Mouse (Mus musculus): ENCODE data around the gene Zic3.

The Zic3 gene

DNA sequence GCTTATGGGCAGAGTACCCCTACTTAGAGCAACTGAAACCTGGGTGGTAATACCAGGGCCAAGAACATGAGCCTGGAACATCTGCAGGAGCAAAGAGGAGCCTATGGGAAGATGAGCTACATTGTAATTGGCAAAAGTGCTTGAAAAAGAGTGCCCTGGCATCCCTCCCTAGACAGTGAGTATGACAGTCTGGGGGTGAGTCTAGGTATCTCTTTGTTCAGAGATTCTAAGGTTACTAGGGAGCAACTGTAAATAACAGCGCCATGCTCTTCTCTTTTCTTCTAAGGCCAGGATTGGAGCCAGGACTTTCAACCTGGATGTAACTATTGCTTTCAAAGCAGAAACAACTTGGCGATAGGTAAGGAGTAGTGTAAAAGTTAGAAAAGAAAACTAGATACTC, at the start of gene Zic3:
Gene Zic3 (plus strand): TSS at position 301 of the 400 bp plus-strand sequence.
- in situ Hi-C loops (cut with MboI, MseI), result no loop called here

DNA sequence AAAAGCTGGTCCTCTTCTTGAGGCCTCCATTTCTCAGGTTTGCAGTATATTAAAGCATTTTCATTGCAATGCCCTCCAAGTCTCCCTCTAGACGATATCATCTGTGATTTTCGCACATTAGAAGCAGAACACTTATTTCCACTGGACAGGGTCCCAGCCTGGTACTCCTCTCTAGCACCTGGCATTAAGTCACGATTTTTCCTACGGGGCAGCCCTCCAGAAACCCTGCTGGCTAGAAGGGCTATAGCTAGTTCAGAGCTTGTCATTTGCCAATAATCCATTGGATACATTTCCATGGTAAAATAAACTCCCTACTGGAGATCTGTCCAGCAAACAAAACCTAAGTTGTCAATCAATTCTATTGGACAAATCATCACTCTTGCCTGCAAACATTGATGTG, 40.1 kb upstream of the Zic3 start:
- in situ Hi-C loops (cut with MboI, MseI), result no loop called here

DNA sequence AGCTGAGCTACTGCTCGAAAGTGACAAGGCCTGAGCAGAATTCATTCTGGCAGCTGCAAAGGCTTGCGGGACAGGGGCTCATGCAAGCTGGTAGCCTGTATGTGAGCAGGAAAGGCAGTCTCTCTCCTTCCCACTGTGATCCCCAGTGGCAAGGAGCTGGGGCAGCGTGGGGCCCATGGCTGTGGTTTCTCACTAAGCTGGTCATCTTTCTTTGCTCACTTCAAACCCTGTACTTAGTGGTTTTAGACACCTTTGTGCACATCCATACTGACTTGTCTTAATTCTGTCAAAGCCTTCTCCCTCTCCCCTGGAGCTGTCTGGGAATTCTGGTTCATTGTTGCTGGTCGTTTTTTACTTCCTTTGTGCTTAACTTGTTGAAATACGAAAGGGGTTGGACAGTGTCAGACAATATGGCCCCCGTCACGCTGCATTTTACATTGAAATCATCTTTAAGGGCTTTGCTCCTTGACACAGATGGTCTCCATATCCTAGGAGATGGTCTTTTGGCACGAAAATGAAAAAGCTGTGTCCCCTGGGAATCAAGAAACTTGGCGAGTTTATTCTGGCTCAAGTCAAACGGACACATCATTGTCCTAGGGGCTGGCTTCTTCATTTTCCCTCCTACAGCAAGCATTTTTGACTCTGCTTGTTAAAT, 34.9 kb upstream of the Zic3 start:
- in situ Hi-C loops (cut with MboI, MseI), result no loop called here

DNA sequence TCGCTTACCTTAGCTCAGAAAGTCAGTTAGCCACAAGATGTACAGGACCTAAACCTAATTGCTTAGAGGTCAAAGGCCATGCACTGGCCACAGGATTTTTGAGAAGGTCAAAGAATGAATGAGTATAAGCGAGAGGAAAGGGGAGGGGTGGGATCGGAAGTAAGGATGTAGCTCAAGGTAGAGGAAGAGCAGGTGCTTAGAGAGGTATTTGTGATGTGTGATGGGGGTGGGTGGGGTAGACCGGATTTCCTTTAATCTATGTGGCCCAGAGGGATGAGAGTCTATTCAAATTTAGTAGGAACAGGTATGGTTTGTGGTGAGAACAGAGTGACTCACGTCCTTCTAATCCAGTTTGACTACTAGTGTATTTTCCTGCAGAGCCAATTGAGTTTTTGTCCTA, 9.1 kb upstream of the Zic3 start:
- in situ Hi-C loops (cut with MboI, MseI), result no loop called here

DNA sequence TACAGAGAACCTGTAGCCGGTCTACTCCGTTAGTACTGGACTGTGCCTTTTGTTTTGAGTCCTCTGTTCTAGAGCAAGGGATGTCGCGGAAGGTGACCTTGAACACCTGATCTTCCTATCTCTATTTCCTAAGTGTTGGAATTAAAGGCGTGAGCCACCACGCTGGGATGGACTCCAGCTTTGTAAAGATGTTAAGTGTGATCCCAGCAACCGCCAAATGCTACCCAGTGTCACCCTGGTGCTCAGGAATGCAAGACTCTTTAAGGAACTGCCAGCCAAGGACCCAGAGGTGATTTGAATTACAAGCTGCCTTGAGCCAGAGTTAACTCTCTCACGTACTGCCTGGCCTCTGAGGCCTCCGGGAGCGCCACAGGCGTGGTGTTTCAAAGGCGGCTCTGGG, 8.4 kb upstream of the Zic3 start:
- in situ Hi-C loops (cut with MboI, MseI), result no loop called here

DNA sequence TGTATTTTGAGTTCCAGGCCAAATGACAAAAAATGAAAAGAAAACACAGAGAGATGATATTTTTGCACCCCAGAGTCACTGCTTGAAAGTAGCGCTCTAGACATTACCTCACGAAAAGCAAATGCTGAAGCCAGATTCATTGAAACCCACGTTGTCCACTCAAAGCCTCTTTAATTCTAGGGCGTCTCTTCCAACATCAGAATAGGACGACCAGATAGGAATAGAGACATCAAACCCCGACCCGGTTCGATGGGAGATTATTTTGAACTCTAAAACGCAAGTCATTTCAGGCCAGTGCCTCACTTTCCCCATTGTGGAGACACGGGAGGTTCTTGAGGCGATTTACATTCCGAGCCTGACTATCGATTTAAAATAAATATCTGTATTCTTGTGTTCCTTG, 7.7 kb upstream of the Zic3 start:
- in situ Hi-C loops (cut with MboI, MseI), result no loop called here

DNA sequence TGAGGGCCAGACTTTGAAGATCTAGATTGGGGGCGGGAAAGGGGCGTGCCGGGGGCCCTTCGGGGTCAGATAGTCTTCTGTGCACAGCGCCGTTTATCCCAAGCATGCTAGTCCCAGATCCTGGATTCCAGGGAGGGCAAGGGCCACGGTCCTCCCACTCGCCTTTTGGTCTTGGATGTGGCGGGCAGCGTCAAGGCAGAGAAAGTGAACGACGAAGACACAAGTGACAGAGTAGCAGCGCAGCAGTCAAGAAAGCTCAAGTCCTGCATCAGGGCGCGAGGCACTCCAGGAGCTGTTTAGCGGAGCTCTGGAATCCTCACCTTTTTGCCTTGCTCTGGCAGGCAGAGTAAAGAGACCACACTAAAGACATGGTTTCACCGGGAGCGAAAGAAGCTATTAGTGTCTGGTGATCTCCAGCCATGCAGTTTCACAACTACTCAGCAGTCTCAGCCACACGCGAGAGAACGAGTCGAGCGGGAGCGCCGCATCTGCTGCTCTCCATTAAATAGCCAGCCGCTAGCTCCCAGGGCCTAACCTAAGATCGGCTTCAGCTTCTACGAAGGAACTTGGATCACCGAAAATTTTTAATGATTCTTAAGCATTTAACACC, 7.1 kb upstream of the Zic3 start:
- in situ Hi-C loops (cut with MboI, MseI), result no loop called here

DNA sequence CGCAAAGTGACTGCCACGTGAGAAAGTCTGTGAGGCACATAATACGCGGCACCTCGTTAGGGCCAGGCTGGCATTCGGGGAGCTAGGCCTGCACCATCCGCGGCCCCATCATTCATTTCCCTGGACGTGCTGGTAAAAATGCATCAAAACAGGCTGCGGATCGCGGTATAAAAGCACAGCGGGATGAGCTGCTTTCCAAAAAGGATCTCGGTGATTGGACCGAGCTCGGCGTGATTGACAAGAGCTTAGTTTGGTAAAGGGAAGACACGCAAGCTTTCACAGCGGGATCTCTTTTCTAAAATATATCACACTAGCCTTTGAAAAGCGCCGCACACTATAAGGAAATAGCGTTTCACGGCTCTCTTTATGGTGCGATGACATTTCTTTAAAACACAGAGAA, 3.8 kb upstream of the Zic3 start:
- in situ Hi-C loops (cut with MboI, MseI), result no loop called here

DNA sequence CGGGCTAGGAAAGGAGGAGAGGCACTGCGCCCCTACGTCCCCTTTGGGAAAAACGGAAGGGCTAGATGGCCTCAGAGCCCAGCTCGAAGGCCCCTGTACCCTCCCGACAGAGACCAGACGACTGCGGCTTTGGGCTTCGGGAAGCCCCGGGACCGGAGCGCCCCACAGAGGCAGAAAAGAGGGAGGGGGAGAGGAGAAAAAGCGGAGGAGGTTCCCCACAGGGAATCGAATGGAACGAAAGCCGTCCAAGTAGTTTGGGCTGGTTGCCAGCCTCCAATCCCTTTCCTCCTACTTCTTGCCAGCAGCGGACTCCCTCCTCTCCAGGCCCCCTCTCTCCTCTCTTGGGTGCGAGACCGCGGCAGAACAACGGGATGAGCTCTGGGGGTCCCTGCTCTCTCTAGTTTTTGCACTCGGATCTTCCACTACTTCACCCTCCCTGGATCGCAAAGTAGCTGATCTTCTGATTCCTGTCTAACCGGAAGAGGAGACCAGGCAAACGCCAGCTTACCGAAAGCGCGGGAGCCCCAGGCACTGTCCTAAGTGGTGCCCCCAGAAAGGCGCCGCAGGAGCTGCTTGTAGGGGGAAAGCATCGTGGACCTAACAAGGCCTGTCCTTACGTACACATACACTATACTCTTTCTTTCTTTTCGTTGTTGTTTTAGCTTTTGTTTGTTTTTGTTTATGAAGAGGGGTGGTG, 3.1 kb upstream of the Zic3 start:
- in situ Hi-C loops (cut with MboI, MseI), result no loop called here

DNA sequence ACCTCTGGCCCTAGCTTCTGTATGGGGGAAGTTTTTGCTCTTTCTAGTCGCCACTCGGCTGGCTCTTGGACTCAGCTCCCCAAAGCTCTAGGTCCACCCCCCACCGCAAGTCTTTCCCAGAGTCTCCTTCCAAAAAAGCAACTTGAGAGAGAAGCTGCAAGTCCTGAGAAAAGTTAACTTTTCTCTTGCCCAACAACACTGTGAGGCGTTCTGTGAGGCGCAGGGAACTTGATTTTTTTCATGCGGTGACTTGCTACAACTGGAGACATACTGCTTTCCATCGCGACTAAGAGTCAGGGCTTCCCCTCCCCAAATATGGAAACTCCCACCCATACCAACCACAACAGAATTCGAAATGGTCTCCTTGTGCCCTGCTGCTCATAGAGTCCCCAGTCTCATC, 5.1 kb downstream of the Zic3 start:
- in situ Hi-C loops (cut with MboI, MseI), result no loop called here

DNA sequence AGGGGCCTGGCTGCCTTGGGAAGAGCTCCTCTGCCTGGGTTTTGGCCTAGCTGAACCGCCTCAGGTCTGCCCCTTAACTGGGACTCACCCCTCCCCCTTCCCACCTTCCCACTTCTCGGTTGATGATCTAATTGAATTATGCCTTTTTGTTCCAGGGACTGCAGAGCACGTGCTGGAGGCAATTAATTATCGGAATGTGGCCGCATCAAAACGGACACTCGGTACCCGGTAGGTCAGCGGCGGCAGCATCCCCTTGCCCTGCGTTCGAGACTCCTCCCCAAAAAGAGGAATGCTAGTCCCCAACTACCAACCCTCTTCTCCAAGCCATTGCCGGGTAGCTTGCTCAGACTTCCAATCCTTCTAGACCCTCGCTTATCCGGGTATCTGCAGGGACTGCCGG, 5.6 kb downstream of the Zic3 start:
- in situ Hi-C loops (cut with MboI, MseI), result no loop called here

DNA sequence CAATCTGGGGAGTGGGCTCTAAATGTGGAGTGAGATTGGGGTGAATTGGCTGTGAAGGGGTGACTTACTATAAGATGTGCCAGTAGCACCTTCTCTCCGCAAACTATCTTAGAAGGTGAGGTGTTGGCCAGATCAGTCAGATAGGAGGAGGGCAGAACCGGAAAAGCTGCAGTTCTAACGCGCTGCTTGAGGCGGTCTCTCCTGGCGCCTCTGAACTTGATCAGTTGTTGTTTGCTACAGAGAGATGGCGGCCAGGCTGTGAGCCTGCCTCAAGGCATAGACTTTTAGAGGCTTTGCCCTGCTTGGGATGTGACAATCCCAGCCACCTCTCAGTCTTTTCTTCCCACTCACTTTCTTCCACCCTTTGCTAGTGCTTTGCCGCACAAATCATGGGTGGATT, 6.4 kb downstream of the Zic3 start:
- in situ Hi-C loops (cut with MboI, MseI), result no loop called here

DNA sequence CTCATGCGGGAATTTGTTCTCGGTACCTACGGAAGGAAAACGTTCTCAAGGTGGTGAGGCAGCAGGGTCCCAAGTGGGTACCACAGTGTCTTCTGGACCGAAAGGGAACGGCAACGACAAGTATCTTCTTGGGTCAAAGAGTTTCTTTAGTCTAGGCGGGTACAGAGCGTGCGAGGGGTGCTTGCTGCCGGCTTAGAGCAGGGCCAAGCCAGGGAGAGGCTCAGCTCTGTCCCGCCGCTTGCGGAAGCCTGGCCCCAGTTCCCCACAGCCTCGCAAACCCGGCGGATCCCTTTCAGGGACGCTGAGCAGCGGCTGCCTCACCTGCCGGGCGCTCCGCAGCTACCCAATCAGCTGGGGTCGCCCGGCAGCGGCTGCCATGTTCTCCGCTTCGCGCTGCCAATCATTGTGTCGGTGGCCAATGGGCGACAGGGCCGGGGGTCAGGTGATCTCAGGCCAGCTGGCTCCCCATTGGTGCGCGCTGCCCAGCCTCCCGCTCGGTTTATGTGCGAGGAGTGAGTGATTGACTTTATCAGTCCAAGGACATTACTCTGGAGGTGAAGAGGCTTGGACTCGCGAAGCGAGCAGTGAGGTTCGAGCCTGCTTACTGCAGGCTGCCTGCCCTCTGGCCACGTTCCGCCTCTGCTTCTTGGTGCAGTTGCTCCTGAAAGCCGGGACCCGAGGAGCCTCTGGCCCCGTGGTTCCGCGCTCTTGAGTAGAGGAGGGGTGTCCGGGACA, 7.8 kb downstream of the Zic3 start:
- in situ Hi-C loops (cut with MboI, MseI), result no loop called here

DNA sequence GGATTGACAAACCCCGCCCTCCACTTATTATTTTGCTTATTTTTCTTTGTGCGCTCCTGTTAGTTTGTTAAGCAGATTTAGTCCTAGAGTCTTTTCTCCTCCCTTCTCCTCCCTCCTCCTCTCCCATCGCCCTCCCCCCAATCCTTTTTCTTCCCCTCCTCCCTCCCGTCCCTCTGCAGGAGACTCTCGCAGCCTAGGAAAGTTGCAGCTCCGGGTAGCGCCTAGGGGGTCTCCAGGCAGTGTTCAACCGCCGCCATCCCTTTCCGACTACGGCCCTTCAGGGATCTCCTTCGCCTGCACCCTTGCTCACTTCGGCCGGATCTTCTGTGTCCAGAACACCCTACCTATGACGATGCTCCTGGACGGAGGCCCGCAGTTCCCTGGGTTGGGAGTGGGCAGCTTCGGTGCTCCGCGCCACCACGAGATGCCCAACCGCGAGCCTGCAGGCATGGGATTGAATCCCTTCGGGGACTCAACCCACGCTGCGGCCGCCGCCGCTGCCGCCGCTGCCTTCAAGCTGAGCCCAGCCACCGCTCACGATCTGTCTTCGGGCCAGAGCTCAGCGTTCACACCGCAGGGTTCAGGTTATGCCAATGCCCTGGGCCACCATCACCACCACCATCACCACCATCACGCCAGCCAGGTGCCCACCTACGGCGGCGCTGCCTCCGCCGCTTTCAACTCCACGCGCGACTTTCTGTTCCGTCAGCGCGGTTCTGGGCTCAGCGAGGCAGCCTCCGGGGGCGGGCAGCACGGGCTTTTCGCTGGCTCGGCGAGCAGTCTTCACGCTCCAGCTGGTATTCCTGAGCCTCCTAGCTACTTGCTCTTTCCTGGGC, 8.6 kb downstream of the Zic3 start:
- in situ Hi-C loops (cut with MboI, MseI), result no loop called here

DNA sequence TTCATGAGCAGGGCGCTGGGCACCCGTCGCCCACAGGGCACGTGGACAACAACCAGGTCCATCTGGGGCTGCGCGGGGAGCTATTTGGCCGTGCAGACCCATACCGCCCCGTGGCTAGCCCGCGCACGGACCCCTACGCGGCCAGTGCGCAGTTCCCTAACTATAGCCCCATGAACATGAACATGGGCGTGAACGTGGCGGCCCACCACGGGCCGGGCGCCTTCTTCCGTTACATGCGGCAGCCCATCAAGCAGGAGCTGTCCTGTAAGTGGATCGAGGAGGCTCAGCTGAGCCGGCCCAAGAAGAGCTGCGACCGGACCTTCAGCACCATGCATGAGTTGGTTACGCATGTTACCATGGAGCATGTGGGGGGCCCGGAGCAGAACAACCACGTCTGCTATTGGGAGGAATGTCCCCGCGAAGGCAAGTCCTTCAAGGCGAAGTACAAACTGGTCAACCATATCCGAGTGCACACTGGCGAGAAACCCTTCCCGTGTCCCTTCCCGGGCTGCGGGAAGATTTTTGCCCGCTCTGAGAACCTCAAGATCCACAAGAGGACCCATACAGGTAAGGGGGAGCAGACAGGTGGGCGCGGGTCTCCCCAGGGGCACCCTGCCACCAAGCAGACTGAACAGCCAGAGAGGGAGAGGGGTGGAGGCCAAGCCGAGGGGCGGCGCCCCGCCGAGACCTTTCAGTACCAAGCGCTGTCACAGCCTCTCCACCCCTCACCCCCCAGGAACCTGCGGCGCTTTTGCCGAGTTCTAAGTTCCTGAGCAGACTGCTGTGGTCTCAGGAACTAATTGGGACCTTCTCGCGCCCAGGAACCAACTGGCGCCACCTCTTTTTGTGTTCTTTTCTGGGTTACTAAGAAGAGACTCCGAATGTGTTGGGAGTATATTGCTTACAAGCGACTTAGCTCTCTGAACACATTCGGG, 9.4 kb downstream of the Zic3 start:
- in situ Hi-C loops (cut with MboI, MseI), result no loop called here

DNA sequence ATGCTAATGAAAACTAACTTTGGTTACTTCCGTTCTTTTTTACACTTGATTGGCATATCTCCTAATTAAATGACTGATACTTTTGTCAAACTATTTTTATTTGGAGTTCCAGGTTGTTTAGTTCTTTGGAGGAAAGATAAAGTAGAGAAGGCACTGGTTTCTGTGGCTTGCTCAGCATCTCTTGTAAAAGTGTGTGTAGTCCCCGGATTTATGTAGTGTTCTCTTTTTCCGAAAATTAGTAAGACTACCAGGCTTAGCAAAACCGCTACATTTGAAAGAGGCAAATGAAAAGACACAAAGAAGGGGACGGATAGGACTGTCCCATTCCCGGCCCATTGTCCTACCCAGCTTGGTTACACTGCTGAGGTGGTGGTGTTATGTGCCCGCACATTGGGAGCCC, 10.1 kb downstream of the Zic3 start:
- in situ Hi-C loops (cut with MboI, MseI), result no loop called here

DNA sequence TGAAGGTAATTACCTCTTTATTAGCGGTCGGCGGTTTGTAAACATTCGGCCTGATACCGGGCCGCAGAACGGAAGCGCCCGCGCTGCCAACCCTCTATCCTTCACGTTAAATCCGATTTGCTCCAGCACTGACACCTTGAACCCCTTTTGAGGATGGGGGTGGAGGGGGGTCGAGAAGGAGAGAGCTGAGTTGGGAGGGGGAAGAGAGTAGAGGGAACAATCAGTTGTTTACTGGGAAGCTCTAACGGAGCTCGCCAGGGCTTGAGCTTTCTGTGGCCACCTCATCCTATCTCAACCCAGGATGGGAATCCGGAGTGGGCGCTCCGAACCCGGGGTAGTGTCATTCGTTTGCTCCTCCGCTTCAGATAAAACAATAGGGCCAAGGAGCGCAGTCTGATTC, 11.0 kb downstream of the Zic3 start:
- in situ Hi-C loops (cut with MboI, MseI), result no loop called here

DNA sequence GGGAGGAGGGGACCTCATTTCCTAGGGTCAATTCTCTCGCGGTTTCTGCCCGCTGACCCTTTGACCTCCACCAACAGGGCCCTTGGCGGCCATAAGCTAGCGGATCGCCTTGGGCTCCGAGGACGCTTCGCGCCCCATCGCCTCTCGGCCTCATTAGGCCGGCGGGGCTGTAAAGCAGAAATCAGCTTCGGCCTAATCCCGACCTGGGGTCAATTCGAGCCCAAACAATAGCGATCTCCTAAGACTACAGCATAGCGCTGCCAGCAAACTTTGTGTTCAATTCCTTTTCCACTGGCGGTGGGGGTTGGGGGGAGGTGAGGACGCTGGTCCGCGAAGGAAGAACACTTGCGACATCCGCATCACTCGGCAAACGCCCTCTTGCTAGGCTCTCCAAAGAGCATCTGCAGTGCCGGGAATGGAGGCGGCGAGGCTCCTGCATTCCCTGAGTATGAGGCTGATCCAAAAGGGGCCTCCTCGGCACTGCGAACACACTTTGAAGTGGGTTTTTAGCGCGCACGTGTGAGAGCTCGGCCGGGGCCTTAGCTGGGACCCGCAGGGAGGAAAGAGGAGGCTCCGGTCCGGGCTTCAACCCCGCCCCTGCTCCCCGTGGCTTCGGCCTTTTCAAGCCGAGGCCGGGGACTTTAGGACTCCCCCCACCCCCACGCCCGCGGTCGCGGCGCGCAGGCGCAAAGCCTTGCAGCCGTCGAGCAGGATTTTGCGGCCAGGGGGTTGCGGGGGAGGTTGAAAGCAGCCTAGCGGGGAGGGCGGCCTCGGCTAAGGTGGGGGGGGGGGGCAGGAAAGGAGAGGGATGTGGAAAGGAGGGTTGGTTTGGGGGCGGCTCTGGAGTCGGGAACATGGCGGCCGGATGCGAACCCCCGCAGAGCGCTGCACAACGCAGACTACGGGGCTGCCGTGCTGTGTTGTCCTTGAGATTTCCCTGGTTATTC, 15.8 kb downstream of the Zic3 start:
- in situ Hi-C loops (cut with MboI, MseI), result no loop called here

DNA sequence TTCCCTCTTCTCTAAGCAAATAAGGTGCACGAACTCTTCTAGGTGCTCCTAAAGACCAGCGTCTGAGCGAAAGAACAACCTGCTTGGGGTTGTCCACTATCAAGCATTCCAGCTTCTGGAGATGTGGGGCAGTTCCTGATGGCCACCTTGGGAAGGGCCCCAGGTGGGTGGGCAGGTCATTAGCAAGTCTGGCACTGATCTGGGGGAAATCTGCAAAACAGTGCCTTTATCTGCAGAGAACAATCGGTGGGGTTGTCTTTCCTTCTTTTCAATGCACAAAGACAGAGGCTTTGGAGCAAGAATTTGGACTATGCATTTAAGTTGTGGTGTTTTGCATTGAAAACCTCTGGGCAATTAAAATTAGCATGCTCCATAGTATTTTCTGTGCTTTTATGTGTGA, 17.2 kb downstream of the Zic3 start:
- in situ Hi-C loops (cut with MboI, MseI), result no loop called here
